Mouse (Mus musculus): ENCODE results near the gene Asap2.

DNA sequence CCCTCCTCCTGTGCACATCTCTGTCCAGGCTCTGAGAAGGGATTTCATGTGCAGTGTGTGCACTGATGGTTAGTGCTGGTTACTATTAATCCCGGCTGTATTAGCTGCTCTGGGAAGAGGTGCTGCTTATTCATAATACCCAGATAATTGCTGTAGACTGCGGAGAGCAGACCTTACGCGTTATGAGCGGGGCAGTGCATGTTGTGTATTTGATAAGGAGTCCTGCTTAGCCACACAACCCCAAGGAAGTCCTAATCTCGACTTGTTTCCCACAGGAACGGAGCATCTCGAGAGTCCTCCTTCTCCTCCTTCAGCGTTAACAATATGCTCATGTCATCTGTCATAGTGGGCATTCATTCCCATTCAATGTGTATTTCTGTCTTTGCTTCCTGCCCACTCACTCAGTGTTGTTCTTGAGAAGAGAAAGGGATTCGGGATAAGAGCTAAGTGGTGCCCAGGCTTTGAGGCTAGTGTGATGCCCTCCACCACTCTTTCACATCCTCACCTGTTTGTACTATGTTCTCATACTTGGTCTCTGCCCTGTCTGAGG is 140.1 kb downstream of the Asap2 start:
- TF ChIP-seq EP300 (IDR thresholded peaks at IDR 0.05; ENCODE audit: low read depth) (0 out of 2 replicates have a peak, but pooled peaks have one; percentile 13), CTCF (IDR thresholded peaks at IDR 0.05; ENCODE audit: low read depth) (no peak)
